Mouse (Mus musculus) macrophage (primary cell): ENCODE measurements around the gene Cxcr5. TPM values are rescaled to one million over a fixed set of nuclear protein-coding genes. Genes with fewer than 3 reads are reported as not detected.

Experiments
- H3K27ac ChIP-seq: fragments of 350-480 bp; formaldehyde crosslinking; 2 replicates; pipeline ENCODE4 v1.9.0; 2021
- H3K36me3 ChIP-seq: fragments of 350-480 bp; formaldehyde crosslinking; 2 replicates; pipeline ENCODE4 v1.9.0; 2021; ENCODE audit errors: inconsistent target
- H3K4me3 ChIP-seq: fragments of 350-480 bp; formaldehyde crosslinking; 2 replicates; pipeline ENCODE4 v1.9.0; 2021; ENCODE audit errors: inconsistent target
- H3K79me2 ChIP-seq: fragments of 350-480 bp; formaldehyde crosslinking; 2 replicates; pipeline ENCODE4 v1.9.0; 2021; ENCODE audit errors: inconsistent target
- WGBS: methylation state at CpG from one replicate; pipeline ENCODE4 v1.1.7; 2026; ENCODE audit warnings: inconsistent platforms; ENCODE audit not compliant: missing documents; 5-methylcytosine and 5-hydroxymethylcytosine counted together
- polyA plus RNA-seq: library from polyadenylated mRNA; stranded (reverse); fragments of 250-400 nt; gene quantifications from 3 replicates; pipeline ENCODE4 v1.2.4, GENCODE M21; 2018; ENCODE audit warnings: inconsistent platforms

Gene Cxcr5
- polyA plus RNA-seq, 1 experiment from 2014 or later: not detected

- 86% methylated on average over 10 of the region's 10 CpGs for WGBS
- Histone ChIP-seq H3K36me3 (peaks cover 4% of the 10 kb centered on the region; the same call in 1 of the 2 replicates), H3K79me2 (no peaks in the 10 kb centered on the region), H3K27ac (no peak overlapping the region), H3K4me3 (no peak overlapping the region)
Measured at GRCm38 (mm10) chr9:44501206-44501879, 60.3 kb downstream of the Cxcr5 start.

DNA sequence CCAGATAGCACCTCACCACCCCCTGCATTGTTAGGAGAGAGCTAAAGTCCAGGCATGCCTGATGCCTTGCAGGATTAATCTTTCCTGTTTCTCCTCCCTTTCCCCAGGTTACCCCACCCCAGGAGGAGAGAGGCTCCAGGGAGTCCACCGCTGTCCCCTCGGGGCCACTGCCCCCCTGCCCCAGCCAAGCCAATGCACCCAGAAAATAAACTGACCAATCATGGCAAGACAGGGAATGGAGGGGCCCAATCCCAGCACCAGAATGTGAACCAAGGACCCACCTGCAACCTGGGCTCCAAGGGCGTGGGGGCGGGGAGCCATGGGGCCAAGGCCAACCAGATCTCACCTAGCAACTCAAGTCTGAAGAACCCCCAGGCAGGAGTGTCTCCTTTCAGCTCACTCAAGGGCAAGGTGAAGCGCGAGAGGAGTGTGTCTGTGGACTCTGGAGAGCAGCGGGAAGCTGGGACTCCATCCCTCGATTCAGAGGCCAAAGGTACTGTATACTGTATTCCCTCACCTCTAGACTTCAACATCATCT, 61.0 kb downstream of the Cxcr5 start:
- Histone ChIP-seq H3K4me3 (no peak overlapping the region), H3K36me3 (no peaks in the 10 kb centered on the region; the same call in 1 of the 2 replicates), H3K27ac (no peak overlapping the region), H3K79me2 (no peaks in the 10 kb centered on the region)
- 98% methylated on average over 6 of the region's 8 CpGs for WGBS

GRCm38 (mm10) chr9:44500163-44500533, 61.5 kb downstream of the Cxcr5 start:
- Histone ChIP-seq H3K27ac (no peak overlapping the region), H3K36me3 (no peaks in the 10 kb centered on the region; the same call in 1 of the 2 replicates), H3K4me3 (no peak overlapping the region), H3K79me2 (no peaks in the 10 kb centered on the region)
- 99% methylated on average over 5 of the region's 5 CpGs for WGBS

DNA sequence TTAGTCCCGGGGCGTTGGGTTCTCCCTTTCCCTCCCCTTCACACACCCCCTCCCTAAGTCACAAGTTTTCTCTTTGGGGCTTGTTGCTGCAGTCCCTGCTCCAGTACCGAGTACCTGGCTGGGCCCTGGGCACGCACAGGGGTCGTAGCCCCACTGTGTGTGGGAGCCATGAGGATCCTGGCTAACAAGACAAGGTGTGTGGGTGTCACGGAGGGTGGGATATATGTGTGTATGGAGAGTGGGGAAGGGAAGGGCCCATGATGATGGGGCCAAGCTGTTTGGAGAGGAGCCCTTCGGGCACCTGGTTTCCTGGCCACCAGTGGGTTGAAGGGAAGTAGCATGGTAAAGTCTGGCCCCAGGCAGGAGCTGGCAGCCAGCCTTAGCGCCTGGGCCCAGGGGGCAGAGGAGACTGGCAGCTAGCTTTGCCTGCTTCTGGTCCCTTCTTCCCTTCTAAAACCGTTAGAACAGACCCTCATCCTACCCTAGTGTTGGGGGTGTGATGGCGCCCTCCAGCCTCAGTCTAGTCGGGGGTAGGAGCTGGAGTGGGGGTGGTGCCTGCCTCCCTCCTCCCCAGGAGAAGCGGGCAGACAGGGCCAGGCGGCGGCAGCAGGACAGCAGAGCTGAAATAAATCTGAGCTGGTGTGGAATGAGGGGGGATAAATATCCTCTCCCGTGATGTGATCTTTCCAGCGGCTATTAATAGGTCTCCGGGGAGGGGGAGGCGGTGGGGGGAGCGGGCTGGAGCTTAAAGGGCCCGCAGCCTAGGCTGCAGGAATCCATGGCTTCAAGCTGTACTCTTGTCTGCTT, 62.1 kb downstream of the Cxcr5 start:
- Histone ChIP-seq H3K4me3 (no peak overlapping the region), H3K27ac (no peak overlapping the region)
- 66% methylated on average over 18 of the region's 20 CpGs for WGBS

GRCm38 (mm10) chr9:44498421-44499355, 63.0 kb downstream of the Cxcr5 start:
- Histone ChIP-seq H3K27ac (no peak overlapping the region), H3K4me3 (no peak overlapping the region), H3K79me2 (no peaks in the 10 kb centered on the region), H3K36me3 (no peaks in the 10 kb centered on the region; the same call in 1 of the 2 replicates)
- WGBS: 13% methylated on average over 57 of the region's 59 CpGs

More for the DNA sequence above, 62.1 kb downstream of the Cxcr5 start:
- Histone ChIP-seq H3K79me2 (no peaks in the 10 kb centered on the region), H3K36me3 (no peaks in the 10 kb centered on the region; the same call in 1 of the 2 replicates)

GRCm38 (mm10) chr9:44497624-44498377, 63.9 kb downstream of the Cxcr5 start:
- Histone ChIP-seq H3K4me3 (no peak overlapping the region), H3K79me2 (no peaks in the 10 kb centered on the region), H3K27ac (no peak overlapping the region), H3K36me3 (no peaks in the 10 kb centered on the region; the same call in 1 of the 2 replicates)
- 11% methylated on average over 11 of the region's 11 CpGs for WGBS

DNA sequence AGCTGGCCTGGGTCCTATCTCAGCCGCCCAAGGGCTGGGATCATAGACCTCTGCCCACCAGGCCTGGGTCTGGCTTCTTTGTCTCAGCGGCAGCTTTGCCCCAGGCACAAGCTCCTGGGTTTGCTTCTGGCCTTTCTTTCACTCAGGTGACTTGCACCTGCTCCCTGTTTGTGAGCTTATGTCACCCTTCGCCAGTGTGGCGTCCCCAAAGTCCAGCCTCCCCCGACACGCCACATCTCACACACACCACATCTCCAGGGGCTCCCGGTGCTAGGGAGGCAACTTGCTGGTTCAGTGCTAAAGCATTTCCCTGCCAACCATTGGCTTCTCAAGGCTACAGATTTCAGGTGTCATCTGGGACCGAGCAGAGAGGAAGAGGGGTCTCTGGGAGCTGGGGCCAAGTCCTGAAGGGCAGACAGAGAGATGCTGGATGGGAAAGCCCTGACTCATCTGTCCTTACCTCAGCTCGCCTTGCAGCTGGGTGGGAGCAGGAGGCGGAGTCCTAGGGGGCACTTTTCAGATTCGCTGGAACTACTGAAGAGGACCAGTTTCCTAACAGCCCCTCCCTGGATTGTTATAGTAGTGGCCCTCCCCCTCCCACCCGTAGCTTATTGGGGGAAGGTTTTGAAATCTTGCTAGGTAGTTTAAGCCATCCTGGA, 64.7 kb downstream of the Cxcr5 start:
- H3K27ac ChIP-seq: no peak overlapping the region
- H3K36me3 ChIP-seq: no peaks in the 10 kb centered on the region; the same call in 1 of the 2 replicates
- H3K79me2 ChIP-seq: no peaks in the 10 kb centered on the region
- H3K4me3 ChIP-seq: no peak overlapping the region
- 90% methylated on average over 12 of the region's 12 CpGs for WGBS

DNA sequence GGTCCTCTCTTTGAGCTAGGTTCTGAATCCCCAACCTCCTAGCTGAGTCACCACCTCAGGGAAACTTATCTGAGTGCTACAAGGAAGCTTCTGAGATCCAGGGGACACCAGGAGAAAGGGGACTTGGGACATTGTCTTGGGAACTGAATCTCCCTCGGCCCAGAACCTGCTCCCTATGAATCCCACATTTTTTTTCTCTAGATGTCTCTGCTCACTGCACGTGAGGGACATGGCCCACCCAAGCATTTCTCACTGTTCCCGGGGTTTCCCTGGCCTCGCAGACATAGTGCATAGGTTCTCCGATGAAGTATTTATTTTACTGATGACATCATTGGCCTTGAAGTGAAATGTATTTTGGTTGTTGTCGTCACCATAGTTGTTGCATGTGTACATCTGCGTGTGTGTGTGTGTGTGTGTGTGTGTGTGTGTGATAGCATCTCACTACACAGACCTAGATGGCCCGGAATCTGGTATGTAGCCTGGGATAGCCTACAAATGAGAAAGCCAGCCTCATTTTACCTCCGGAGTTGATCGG, 65.8 kb downstream of the Cxcr5 start:
- Histone ChIP-seq H3K79me2 (no peaks in the 10 kb centered on the region), H3K27ac (no peak overlapping the region), H3K4me3 (no peak overlapping the region), H3K36me3 (no peaks in the 10 kb centered on the region; the same call in 1 of the 2 replicates)
- 77% methylated on average over 9 of the region's 10 CpGs for WGBS

DNA sequence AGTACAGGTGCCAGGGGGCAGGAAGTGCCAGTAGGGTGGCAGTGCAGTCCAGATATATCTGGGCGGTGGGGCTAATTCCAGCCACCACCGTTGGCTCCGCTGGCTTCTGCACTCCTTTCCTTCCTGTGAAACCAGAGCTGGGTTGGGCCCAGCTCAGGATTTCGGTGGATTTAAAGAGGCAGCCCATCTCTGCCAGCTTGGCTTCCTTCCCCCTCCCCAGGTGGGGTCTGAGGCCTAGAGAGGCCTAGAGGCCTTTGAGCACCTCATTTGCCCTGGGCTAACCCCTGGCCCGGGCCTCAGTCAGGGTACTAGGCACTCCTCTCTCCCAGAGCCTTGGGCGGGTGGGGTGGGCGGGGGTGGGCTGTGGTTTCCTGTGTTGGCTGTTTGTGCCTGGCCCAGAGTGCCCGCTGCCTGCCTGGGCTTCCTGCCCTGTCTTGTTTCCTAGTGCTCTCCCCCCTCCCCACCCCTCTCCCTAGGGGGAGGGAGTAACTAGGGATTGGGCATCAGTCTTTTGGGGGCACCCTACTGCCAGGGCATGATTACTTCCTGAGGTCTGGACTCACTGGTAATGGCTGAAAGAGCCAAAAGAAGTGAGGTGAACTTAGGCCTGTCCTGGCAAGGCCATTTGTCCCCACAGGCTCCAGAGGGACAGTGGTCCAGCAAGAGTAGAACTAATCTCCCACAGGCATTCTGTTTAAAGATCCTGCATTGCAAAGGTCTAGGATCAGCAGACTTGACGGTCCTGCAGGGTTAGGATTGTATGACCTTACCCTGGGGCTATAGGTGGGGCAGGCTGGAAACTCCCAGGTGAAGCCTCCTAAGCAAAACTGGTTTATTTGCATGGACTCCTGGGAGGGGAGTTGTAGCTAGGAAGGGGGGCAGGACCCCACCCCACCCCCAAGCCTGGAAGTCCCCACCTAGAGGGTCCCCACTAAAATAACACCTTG, 66.5 kb downstream of the Cxcr5 start:
- no peak overlapping the region for H3K4me3 ChIP-seq
- no peaks in the 10 kb centered on the region for H3K79me2 ChIP-seq
- no peak overlapping the region for H3K27ac ChIP-seq
- H3K36me3 ChIP-seq: no peaks in the 10 kb centered on the region
- 53% methylated on average over 9 of the region's 9 CpGs for WGBS

- 49% methylated on average over 11 of the region's 11 CpGs for WGBS
- Histone ChIP-seq H3K79me2 (no peaks in the 10 kb centered on the region), H3K27ac (no peak overlapping the region), H3K4me3 (no peak overlapping the region), H3K36me3 (no peaks in the 10 kb centered on the region)
Measured at GRCm38 (mm10) chr9:44494261-44494862, 67.3 kb downstream of the Cxcr5 start.

DNA sequence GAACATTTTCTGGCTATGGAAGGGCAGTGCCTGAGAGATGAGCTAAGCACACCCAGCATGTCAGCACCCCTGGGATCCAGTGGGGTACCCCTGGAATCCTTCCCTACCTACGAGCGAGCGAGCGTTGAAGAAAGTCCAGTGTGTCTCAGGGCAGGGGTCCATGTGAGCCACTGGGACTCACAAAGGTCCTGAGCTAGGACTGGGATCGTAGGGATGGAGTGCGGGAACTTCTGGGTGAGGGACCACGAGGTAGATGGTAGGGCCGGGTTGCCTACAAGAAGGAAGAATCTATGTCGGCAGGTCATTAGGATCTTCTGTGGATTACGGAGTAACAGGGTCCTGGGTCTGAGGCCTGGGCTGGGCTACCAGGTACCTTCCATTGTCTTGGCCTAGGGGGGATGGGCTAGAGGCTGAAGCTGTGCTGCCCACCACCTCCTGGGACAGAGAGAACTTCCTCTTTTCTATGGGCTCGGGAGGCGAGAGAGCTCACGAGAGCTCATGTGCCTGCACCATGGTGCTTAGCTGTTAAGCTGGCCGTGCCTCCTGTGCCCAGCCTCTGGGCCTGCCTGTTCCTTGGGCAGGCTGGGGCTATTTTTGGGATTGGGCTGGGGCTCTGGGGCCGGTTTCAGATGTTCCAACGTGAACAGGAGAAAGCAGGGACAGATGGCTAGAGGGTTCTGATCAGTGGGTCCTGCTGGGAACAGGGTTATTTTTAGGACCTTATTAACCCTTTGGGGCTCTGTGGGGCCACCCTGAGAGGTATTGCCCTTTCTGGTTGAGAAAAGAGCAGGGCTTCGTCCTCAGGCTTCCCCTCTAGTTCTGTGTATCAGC, 68.8 kb downstream of the Cxcr5 start:
- Histone ChIP-seq H3K79me2 (no peaks in the 10 kb centered on the region; the same call in 1 of the 2 replicates), H3K36me3 (no peaks in the 10 kb centered on the region), H3K4me3 (no peak overlapping the region), H3K27ac (no peak overlapping the region)
- WGBS: 46% methylated on average over 17 of the region's 17 CpGs
